Mouse (Mus musculus): ENCODE measurements at regions not wholly inside any gene's neighbourhood (a gene's known extent, or its start where the extent isn't known, plus 50 kb on each side); places are given as distances from the start of the nearest gene placed in this dataset.
"Not testable (repeated sequence)": the region's sequence is repeated elsewhere in the genome, so short reads cannot be mapped to it uniquely, and the experiment has no call there.

GRCm38 (mm10) chr12:106295596-106295995 lies 285.6 kb downstream of the Vrk1 start:
- DNase-seq (ENCODE audit: extremely low read depth, insufficient read length, low spot score) = no peak

GRCm38 (mm10) chr12:106302617-106303016 lies 292.6 kb downstream of the Vrk1 start:
- DNase-seq (ENCODE audit: extremely low read depth, insufficient read length, low spot score) = no peak

- DNase-seq (ENCODE audit: extremely low read depth, insufficient read length, low spot score) = no peak
These were observed 298.4 kb downstream of the Vrk1 start for GRCm38 (mm10) chr12:106308291-106308955.

- no peak for DNase-seq (ENCODE audit: extremely low read depth, insufficient read length, low spot score)
These were observed 299.1 kb downstream of the Vrk1 start for GRCm38 (mm10) chr12:106308956-106309610.

- no peak for DNase-seq (ENCODE audit: extremely low read depth, insufficient read length, low spot score)
These were observed 300.1 kb downstream of the Vrk1 start for GRCm38 (mm10) chr12:106310171-106310570.

- DNase-seq (ENCODE audit: extremely low read depth, insufficient read length, low spot score) = no peak
These were observed 300.7 kb downstream of the Vrk1 start for GRCm38 (mm10) chr12:106310585-106311319.

- no peak for DNase-seq (ENCODE audit: extremely low read depth, insufficient read length, low spot score)
These were observed 301.3 kb downstream of the Vrk1 start for GRCm38 (mm10) chr12:106311320-106311825.

GRCm38 (mm10) chr12:106311831-106312600 lies 302.0 kb downstream of the Vrk1 start:
- no peak for DNase-seq (ENCODE audit: extremely low read depth, insufficient read length, low spot score)

- no peak for DNase-seq (ENCODE audit: extremely low read depth, insufficient read length, low spot score)
These were observed 307.7 kb downstream of the Vrk1 start for GRCm38 (mm10) chr12:106317738-106318137.

GRCm38 (mm10) chr12:106321511-106321910 lies 311.5 kb downstream of the Vrk1 start:
- DNase-seq (ENCODE audit: extremely low read depth, insufficient read length, low spot score) = no peak

GRCm38 (mm10) chr12:106326611-106327010 lies 316.6 kb downstream of the Vrk1 start:
- no peak for DNase-seq (ENCODE audit: extremely low read depth, insufficient read length, low spot score)

GRCm38 (mm10) chr12:106327351-106327750 lies 317.3 kb downstream of the Vrk1 start:
- no peak for DNase-seq (ENCODE audit: extremely low read depth, insufficient read length, low spot score)

- DNase-seq (ENCODE audit: extremely low read depth, insufficient read length, low spot score) = no peak
These were observed 347.8 kb downstream of the Vrk1 start for GRCm38 (mm10) chr12:106357867-106358266.

GRCm38 (mm10) chr12:106361646-106362045 lies 351.6 kb downstream of the Vrk1 start:
- not testable (repeated sequence) for DNase-seq (ENCODE audit: extremely low read depth, insufficient read length, low spot score)

- no peak for DNase-seq (ENCODE audit: extremely low read depth, insufficient read length, low spot score)
These were observed 364.9 kb downstream of the Vrk1 start for GRCm38 (mm10) chr12:106374840-106375375.

- DNase-seq (ENCODE audit: extremely low read depth, insufficient read length, low spot score) = no peak
These were observed 365.9 kb downstream of the Vrk1 start for GRCm38 (mm10) chr12:106375886-106376285.

GRCm38 (mm10) chr12:106376783-106377182 lies 366.8 kb downstream of the Vrk1 start:
- DNase-seq (ENCODE audit: extremely low read depth, insufficient read length, low spot score) = no peak

GRCm38 (mm10) chr12:106377281-106377680 lies 367.3 kb downstream of the Vrk1 start:
- no peak for DNase-seq (ENCODE audit: extremely low read depth, insufficient read length, low spot score)

- DNase-seq (ENCODE audit: extremely low read depth, insufficient read length, low spot score) = no peak
These were observed 367.7 kb downstream of the Vrk1 start for GRCm38 (mm10) chr12:106377761-106378160.

- DNase-seq (ENCODE audit: extremely low read depth, insufficient read length, low spot score) = no peak
These were observed 368.5 kb downstream of the Vrk1 start for GRCm38 (mm10) chr12:106378303-106379075.

All from 3134 (cell line).